Mouse (Mus musculus) hindlimb bud, embryonic 11.5 days (tissue): ENCODE data around the gene Jdp2.
"Not testable (repeated sequence)": the region's sequence is repeated elsewhere in the genome, so short reads cannot be mapped to it uniquely, and the experiment has no call there.

Source experiments
- DNase-seq: peaks from one replicate; pipeline ENCODE4 v3.0.0-alpha.2; 2012; ENCODE audit warnings: low read depth, low spot score; ENCODE audit errors: extremely low spot score

Jdp2 gene

DNA sequence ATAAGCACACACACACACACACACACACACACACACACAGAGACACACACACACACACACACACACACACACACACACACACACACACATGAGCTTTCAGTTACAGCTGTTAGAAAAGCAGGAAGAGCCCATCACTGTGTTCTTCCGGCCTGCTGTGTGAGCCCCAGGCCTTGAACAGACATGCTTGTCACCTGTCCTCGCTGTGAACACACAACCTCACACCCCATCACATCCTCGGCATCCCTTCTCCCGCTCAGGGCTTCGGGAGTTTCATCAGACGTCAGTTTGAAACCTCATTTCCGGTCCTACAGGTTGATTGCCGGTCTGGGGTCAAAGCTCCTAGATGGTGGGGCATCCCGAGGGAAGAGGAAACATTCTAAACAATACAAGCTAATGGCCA lies 39.1 kb downstream of the Jdp2 start:
- no peak for DNase-seq

GRCm38 (mm10) chr12:85638541-85639325 lies 39.9 kb downstream of the Jdp2 start:
- no peak for DNase-seq

GRCm38 (mm10) chr12:85639326-85640008 lies 40.6 kb downstream of the Jdp2 start:
- DNase-seq = no peak

GRCm38 (mm10) chr12:85640852-85641563 lies 42.2 kb downstream of the Jdp2 start:
- no peak for DNase-seq

DNA sequence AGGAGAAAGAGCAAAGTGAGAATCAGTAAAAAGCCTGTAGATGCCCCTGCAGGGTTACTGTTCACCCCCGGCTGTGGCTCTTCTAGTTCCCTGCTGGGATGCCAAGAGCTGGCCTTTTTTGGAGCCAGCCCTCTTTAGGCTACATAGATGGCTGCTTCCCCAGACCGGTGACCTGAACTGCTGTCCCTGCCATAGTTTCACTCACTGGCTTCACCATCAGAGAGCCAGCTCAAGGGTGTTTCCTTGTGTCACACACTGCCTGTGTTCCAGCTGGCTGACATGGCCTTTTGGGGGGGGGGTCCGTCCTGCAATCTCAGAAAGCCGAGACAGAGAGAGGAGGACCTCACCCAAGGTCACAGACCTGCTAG lies 42.7 kb downstream of the Jdp2 start:
- no peak for DNase-seq

- DNase-seq = no peak
Measured at GRCm38 (mm10) chr12:85643735-85644134, 44.9 kb downstream of the Jdp2 start.

GRCm38 (mm10) chr12:85645664-85646063 lies 46.8 kb downstream of the Jdp2 start:
- DNase-seq = no peak

GRCm38 (mm10) chr12:85647346-85647745 lies 48.5 kb downstream of the Jdp2 start:
- DNase-seq = no peak

GRCm38 (mm10) chr12:85647955-85648354 lies 49.1 kb downstream of the Jdp2 start:
- no peak for DNase-seq

DNA sequence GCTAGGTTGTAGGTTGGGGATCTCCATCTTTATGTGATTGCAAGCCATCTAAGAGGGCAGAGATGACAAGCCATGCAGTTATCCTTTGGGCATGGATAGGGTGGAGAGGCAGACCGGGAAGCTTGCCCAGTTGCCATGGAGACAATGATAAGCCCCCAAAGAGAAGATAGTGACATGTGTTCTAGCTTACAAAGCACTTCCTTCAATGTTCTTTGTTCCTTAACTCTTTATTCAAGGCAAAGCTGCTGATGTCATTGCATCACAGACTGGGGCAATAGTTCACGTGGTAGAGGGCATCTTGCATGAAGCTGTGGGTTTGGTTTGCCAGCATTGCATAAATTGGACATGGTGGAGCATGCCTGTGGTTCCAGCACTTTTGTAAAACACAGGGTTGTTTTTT lies 60.5 kb downstream of the Jdp2 start:
- no peak for DNase-seq

DNA sequence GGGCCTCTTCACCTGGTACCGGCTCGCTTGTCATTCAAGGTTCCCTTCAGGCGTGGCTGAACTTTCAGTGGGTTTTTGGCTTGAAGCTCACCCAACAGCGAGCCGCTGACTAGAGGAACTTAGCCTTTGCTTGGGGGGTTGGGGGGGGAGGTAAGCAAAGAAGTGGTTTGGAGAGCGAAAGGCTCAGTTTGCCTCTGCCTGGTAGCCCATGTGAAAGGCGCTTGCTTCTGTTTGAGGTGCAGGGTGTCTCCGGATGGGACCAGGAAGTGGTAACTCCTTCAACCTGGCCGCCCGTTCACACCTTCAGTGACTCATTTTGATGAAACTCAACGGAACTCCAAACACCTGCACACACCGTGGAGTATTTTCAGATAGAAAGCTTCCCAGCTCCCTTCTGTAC lies 62.0 kb downstream of the Jdp2 start:
- DNase-seq = no peak

DNA sequence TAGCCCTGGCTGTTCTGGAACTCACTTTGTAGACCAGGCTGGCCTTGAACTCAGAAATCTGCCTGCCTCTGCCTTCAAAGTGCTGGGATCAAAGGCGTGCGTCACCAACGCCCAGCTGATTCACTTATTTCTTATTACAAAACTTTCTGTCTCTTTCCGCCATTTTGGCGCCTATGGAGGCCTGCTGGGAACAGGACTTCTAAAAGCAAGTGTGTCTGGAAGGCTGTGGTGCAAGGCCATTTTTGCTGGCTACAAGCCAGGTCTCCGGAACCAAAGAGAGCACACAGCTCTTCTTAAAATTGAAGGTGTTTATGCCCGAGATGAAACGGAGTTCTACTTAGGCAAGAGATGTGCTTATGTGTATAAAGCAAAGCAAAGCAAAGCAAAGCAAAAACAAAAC lies 63.4 kb downstream of the Jdp2 start:
- DNase-seq = not testable (repeated sequence)

DNA sequence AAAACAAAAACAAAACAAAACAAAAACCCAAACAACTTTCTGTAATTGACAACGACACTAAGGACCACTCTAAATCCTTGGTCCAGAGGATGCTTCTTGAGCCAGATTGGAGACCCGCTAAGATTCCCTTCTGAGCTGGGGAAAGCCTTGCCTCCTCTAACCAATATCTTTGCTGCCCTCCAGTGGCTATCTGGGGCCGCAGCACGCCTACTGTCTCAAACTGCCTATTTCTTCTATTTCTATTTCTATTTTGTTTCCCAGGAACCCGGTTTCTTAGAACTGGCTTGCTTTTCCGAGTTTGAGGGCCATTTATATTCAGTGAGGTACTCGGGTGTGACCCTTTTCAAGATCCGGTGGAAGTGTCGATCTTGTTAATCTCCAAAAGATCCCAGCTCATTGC lies 64.1 kb downstream of the Jdp2 start:
- peak; percentile 22 for DNase-seq

DNA sequence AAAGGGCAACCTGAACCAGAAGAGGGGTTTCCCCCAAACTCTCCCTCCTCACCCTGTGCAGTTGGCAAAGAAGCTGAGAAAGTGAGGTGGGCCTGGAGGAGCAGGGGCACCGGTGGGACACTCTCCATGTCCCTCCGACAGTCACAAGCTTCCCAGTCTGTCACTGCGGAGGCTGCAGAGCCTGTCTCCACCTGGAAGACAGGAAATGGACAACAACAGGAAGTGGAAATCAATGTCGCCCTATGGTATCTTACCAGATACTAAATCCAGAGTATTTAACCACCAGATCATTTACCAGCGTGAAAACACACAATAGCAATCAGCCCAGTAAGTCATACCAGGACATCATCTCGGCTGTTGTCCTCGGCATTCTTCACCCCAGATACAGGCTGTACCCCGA lies 67.3 kb downstream of the Jdp2 start:
- DNase-seq = no peak

DNA sequence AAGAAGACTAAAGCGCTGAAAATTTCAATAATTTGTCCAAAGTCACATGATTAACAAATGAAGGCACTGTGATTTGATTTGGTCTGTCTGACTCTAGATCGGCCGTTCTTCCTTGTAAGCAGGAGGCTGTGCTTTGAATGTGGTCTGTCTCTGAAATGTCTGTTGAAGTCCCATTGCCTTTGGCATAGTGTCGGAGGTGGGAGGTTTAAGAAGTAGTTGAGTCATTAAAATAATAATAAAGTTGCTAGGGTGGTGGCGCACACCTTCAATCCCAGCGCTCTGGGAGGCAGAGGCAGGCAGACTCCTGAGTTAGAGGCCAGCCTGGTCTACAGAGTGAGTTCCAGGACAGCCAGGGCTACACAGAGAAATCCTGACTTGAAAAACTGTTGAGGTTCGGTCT lies 68.2 kb downstream of the Jdp2 start:
- DNase-seq = no peak

DNA sequence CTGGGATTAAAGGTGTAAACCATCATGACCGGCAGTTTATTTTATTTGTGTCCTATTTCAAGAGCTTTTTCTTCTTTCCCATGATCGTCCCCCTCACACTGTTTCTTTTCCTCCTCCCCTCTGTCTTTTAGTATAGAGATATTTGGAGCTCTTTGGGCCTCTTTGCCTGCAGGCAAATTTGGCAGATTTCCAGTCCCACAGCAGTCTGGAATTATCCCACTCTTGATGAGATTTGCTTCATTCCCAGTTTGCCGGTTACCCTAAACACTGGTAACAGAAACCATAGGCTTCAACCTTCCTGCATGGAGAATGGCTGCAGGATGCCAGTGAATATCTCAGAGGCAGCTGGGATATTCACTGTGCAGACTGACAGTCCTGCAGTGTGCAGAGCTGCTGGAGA lies 69.9 kb downstream of the Jdp2 start:
- DNase-seq = no peak

DNA sequence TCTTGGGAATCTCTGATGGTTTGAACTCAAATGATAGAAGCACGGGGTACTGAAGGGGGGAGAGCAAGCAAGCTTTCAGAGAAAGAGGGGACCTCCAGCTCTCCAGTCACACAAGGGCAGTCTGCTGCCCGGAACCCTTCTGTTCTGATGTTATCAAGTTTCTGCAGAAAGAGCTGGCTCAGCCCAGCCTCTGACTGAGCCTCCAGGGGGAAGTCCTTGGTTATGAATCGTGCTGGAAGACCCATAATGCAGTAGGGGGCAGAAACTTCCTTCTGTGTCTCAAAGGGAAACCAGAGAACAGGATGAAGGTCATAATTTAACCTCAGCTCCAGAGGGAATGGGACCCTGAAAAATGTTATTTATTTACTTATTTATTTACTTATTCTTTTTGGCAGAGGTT lies 71.3 kb downstream of the Jdp2 start:
- no peak for DNase-seq

DNA sequence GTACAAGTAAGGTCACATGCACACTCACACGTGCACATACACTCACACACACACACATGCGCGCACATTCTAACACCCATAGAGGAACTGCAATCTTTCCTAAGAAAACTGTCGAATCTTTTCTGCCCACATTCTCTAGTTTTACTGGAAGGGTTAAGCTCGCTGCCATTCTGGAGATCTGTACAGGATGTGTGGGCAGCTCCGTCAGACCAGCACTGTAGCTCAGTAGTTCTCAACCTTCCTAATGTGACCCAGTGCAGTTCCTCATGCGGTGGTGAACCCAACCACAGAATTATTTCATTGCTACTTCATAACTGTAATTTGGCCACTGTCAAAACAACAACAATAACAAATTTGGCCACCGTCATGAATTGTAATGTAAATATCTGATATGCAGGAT lies 75.1 kb downstream of the Jdp2 start:
- DNase-seq = no peak

DNA sequence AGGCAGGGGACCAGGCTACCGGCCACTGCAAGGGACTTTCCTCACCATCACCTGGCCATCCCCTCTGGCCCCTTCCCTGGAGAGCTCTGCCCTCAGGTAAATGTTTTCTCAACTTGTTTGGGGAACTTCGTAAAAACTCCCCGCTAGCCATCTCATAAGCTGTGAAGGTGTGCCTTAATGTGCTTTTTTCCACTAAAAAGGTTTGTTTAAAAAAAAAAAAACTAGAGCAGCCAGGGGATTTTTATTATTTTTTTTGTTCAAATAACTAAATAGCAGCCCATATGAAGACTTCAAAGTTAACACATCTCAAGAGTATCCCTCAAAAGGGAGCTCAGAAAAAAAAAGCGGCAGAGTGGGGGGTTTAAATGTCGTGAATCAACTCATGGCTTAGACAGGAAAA lies 80.3 kb downstream of the Jdp2 start:
- DNase-seq = no peak

DNA sequence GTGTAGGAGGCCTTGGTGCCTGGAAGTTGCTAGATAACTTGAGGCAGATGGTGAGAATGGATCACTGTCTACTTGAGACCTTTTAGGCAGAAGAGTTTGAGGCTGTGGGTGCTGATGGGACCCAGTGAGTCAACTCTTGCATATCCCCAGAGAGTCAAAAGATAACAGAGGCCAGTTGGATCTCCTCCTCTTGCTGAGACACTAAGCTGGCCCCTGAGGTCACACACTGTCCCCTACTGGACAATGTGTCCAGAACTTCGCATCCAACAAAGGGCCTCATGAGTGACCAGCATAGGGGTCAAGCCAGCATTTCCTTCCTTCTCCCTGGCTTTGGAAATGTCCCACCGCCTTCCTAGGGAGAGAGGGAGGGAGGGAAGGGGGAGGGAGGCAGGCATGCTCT lies 81.0 kb downstream of the Jdp2 start:
- no peak for DNase-seq

DNA sequence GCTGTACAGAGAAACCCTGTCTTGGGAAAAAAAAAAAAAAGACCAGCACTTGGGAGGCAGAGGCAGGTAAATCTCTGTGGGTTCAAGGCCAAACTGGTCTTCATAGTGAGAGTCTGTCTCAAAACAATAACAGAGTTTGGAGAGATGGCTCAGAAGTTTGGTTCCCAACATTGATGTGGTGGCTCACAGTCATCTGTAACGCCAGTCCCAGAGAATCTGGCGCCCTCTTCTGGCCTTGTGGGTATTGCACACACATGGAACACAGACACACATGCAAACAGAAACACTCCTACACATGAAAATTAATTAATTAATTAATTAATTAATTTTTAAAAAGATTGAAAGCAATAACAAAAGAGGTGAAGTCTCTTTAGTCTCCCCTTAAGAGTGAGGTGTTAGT lies 83.5 kb downstream of the Jdp2 start:
- no peak for DNase-seq
